Mouse (Mus musculus): ENCODE results near the gene Pars2.

Pars2 gene

GRCm38 (mm10) chr4:106700798-106701197, 49.9 kb downstream of the Pars2 start:
- 27% methylated on average over 4 of the region's 4 CpGs for WGBS

GRCm38 (mm10) chr4:106703956-106704355, 53.1 kb downstream of the Pars2 start:
- WGBS = 62% methylated on average over 10 of the region's 10 CpGs

- 25% methylated on average over 11 of the region's 11 CpGs for WGBS
These were observed 53.5 kb downstream of the Pars2 start for GRCm38 (mm10) chr4:106704416-106704815.
